Mouse (Mus musculus): ENCODE data around the gene Aurkaip1. TPM values are rescaled to one million over a fixed set of nuclear protein-coding genes. Genes with fewer than 3 reads are reported as not detected.

The Aurkaip1 gene
- polyA plus RNA-seq, 1 experiment from 2014 or later: 170 TPM

- H3K4me3 ChIP-seq: peak overlapping the region; percentile 93
- WGBS: 85% methylated on average over 4 of the region's 4 CpGs
- DNase-seq (ENCODE audit: low spot score): no peak
Measured at GRCm38 (mm10) chr4:155833234-155833633, 2.2 kb downstream of the Aurkaip1 start.

DNA sequence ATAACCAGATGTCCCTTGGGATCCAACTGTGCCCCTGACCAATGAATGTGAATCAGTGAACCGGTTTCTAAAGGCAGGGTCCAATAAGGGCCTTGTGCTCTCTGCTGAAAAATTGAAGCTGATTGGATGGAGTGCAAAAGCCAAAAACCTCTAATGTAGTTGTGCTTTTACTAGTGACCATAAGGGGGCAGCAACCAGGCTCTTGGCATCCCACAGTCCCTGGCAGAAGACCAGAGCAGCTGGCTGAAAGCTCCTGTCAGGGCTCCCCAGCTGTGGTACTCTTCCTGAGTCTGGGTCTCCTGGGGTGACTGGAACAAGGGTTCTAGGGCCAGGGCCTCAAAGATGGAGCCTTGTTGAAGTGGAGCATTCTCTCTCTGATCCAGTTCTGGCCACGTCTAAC is 2.8 kb downstream of the Aurkaip1 start:
- Histone ChIP-seq H3K4me1 (peaks cover 36% of the 10 kb centered on the region), H3K27me3 (replicated peaks; ENCODE audit: low read depth, poor library complexity, severe bottlenecking) (no peaks in the 10 kb centered on the region), H3K27ac (replicated peaks) (no peak overlapping the region), H3K4me3 (peak overlapping the region; percentile 23; the same call in 1 of the 2 replicates), H3K36me3 (replicated peaks) (peaks cover 34% of the 10 kb centered on the region), H3K9me3 (no peaks in the 10 kb centered on the region)
- 39% methylated on average over 2 of the region's 2 CpGs for WGBS
- peak; percentile 76 for DNase-seq (ENCODE audit: low spot score)

More at GRCm38 (mm10) chr4:155833234-155833633, 2.2 kb downstream of the Aurkaip1 start:
- Histone ChIP-seq H3K9me3 (no peaks in the 10 kb centered on the region), H3K27ac (replicated peaks) (no peak overlapping the region), H3K4me1 (peaks cover 31% of the 10 kb centered on the region), H3K27me3 (replicated peaks; ENCODE audit: low read depth, poor library complexity, severe bottlenecking) (no peaks in the 10 kb centered on the region), H3K36me3 (replicated peaks) (peaks cover 38% of the 10 kb centered on the region)

GRCm38 (mm10) chr4:155837404-155838010 is 6.4 kb downstream of the Aurkaip1 start:
- H3K4me1 ChIP-seq: peaks cover 60% of the 10 kb centered on the region
- H3K27me3 ChIP-seq (replicated peaks; ENCODE audit: low read depth, poor library complexity, severe bottlenecking): peaks cover 19% of the 10 kb centered on the region
- H3K27ac ChIP-seq (replicated peaks): no peak overlapping the region
- 85% methylated on average over 11 of the region's 11 CpGs for WGBS
- DNase-seq (ENCODE audit: low spot score): no peak
- H3K36me3 ChIP-seq (replicated peaks): peaks cover 30% of the 10 kb centered on the region
- H3K4me3 ChIP-seq: 0 out of 2 replicates have a peak overlapping the region, but pooled peaks have one; percentile 8
- H3K9me3 ChIP-seq: no peaks in the 10 kb centered on the region

GRCm38 (mm10) chr4:155838187-155839153 is 7.4 kb downstream of the Aurkaip1 start:
- no peak for DNase-seq (ENCODE audit: low spot score)
- Histone ChIP-seq H3K27me3 (replicated peaks; ENCODE audit: low read depth, poor library complexity, severe bottlenecking) (peaks cover 27% of the 10 kb centered on the region), H3K4me1 (peaks cover 50% of the 10 kb centered on the region), H3K36me3 (replicated peaks) (peaks cover 30% of the 10 kb centered on the region), H3K4me3 (peak overlapping the region; percentile 59; the same call in 1 of the 2 replicates), H3K27ac (replicated peaks) (peak overlapping the region; percentile 89), H3K9me3 (no peaks in the 10 kb centered on the region)
- 58% methylated on average over 8 of the region's 8 CpGs for WGBS

DNA sequence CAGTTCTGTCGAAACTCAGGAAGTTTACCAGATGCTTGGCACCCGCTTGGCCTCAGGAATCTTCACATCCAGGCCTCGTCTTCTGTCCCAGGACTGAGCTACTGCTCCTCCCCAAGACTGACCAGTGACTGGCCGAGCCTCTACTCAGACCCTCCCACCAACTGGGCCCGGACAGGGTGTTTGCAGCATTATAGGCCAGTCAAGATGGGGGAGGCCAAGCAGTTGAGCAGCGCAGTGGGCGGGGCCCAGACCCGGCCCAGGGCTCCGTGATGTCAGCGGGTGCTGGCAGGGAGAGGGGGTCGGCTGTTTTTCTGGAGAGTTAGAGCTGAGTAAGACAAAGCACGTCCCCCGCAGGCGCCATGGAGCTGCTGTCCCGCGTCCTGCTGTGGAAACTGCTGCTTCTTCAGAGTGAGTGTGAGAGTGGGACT is 8.4 kb downstream of the Aurkaip1 start, which contains the start of gene Mxra8:
Gene Mxra8 (plus strand): TSS at position 198 of the 428 bp plus-strand sequence.
- WGBS: 2% methylated on average over 16 of the region's 16 CpGs
- peak within 1 kb of the TSS; percentile 59 for H3K4me3 ChIP-seq
- peak within 1 kb of the TSS; percentile 89 for H3K27ac ChIP-seq (replicated peaks)
- peak; percentile 92 for DNase-seq (ENCODE audit: low spot score)
- H3K36me3 ChIP-seq (replicated peaks): peaks cover 34% of the 10 kb centered on the region
- H3K4me1 ChIP-seq: peaks cover 42% of the 10 kb centered on the region
- peaks cover 28% of the 10 kb centered on the region for H3K27me3 ChIP-seq (replicated peaks; ENCODE audit: low read depth, poor library complexity, severe bottlenecking)
- no peaks in the 10 kb centered on the region for H3K9me3 ChIP-seq

GRCm38 (mm10) chr4:155840076-155841002 is 9.3 kb downstream of the Aurkaip1 start:
- peaks cover 28% of the 10 kb centered on the region for H3K27me3 ChIP-seq (replicated peaks; ENCODE audit: low read depth, poor library complexity, severe bottlenecking)
- peaks cover 27% of the 10 kb centered on the region for H3K36me3 ChIP-seq (replicated peaks)
- DNase-seq (ENCODE audit: low spot score): no peak
- no peaks in the 10 kb centered on the region for H3K9me3 ChIP-seq
- 6% methylated on average over 8 of the region's 8 CpGs for WGBS
- H3K4me3 ChIP-seq: peak overlapping the region; percentile 59
- H3K27ac ChIP-seq (replicated peaks): peak overlapping the region; percentile 89
- peaks cover 42% of the 10 kb centered on the region for H3K4me1 ChIP-seq

- Histone ChIP-seq H3K27me3 (replicated peaks; ENCODE audit: low read depth, poor library complexity, severe bottlenecking) (peaks cover 28% of the 10 kb centered on the region), H3K9me3 (no peaks in the 10 kb centered on the region), H3K36me3 (replicated peaks) (peaks cover 26% of the 10 kb centered on the region), H3K27ac (replicated peaks) (peak overlapping the region; percentile 63), H3K4me1 (peaks cover 42% of the 10 kb centered on the region), H3K4me3 (peak overlapping the region; percentile 59)
- peak; percentile 64 for DNase-seq (ENCODE audit: low spot score)
- WGBS: under 1% methylated on average over 32 of the region's 32 CpGs
Measured at GRCm38 (mm10) chr4:155841003-155841454, 10.0 kb downstream of the Aurkaip1 start.

GRCm38 (mm10) chr4:155841651-155842270 is 10.7 kb downstream of the Aurkaip1 start:
- H3K4me3 ChIP-seq: peak overlapping the region; percentile 59
- peaks cover 48% of the 10 kb centered on the region for H3K4me1 ChIP-seq
- no peaks in the 10 kb centered on the region for H3K9me3 ChIP-seq
- no peak overlapping the region for H3K27ac ChIP-seq (replicated peaks)
- 38% methylated on average over 38 of the region's 38 CpGs for WGBS
- DNase-seq (ENCODE audit: low spot score): no peak
- peaks cover 28% of the 10 kb centered on the region for H3K27me3 ChIP-seq (replicated peaks; ENCODE audit: low read depth, poor library complexity, severe bottlenecking)
- peaks cover 26% of the 10 kb centered on the region for H3K36me3 ChIP-seq (replicated peaks)

DNA sequence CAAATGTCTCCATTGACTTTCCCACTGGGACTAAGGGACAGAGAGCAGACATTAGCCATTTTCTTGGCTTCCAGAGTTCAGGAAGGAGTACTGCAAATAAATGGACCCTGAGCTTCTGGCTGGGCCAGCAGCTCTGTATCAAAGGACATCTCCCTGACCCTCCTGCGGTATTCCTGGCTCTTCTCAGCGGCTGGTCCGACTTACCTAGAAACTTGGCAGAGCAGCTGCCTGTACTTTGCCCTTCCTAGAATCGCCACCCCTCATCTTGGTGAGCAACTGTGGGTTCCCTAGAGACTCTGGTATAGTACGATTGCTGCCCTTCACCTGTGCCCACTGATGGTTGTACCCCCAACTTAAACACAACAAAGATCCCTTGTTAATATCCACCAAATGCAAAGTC is 12.2 kb downstream of the Aurkaip1 start:
- peaks cover 51% of the 10 kb centered on the region for H3K4me1 ChIP-seq
- 91% methylated on average over 5 of the region's 5 CpGs for WGBS
- H3K27me3 ChIP-seq (replicated peaks; ENCODE audit: low read depth, poor library complexity, severe bottlenecking): peaks cover 28% of the 10 kb centered on the region
- peaks cover 26% of the 10 kb centered on the region for H3K36me3 ChIP-seq (replicated peaks)
- no peaks in the 10 kb centered on the region for H3K9me3 ChIP-seq
- no peak overlapping the region for H3K4me3 ChIP-seq
- H3K27ac ChIP-seq (replicated peaks): no peak overlapping the region
- DNase-seq (ENCODE audit: low spot score): no peak

GRCm38 (mm10) chr4:155846871-155847578 is 16.0 kb downstream of the Aurkaip1 start, which contains the start of gene Dvl1:
TSS of gene Dvl1 (plus strand) at chr4:155847402.
- H3K36me3 ChIP-seq (replicated peaks): peaks cover 22% of the 10 kb centered on the region
- H3K4me1 ChIP-seq: peaks cover 33% of the 10 kb centered on the region
- H3K9me3 ChIP-seq: no peaks in the 10 kb centered on the region
- H3K27me3 ChIP-seq (replicated peaks; ENCODE audit: low read depth, poor library complexity, severe bottlenecking): peaks cover 14% of the 10 kb centered on the region
- DNase-seq (ENCODE audit: low spot score): peak; percentile 97
- peak within 1 kb of the TSS; percentile 83 for H3K27ac ChIP-seq (replicated peaks)
- WGBS: 3% methylated on average over 65 of the region's 65 CpGs
- peak within 1 kb of the TSS; percentile 87 for H3K4me3 ChIP-seq
